Mouse (Mus musculus) kidney, postnatal 14 days (tissue): ENCODE measurements at regions not wholly inside any gene's neighbourhood (a gene's known extent, or its start where the extent isn't known, plus 50 kb on each side); places are given as distances from the start of the nearest gene placed in this dataset.

Source experiments
- DNase-seq: peaks from one replicate; pipeline ENCODE4 v3.0.0; 2022; ENCODE audit warnings: mixed read lengths

- DNase-seq, result no peak
These were observed 1039.5 kb upstream of the Ddx18 start for GRCm38 (mm10) chr1:122607309-122607708.

GRCm38 (mm10) chr1:122575954-122576353 is 1008.2 kb upstream of the Ddx18 start:
- no peak for DNase-seq

- DNase-seq, result no peak
These were observed 983.8 kb upstream of the Ddx18 start for GRCm38 (mm10) chr1:122551596-122551995.

- DNase-seq, result no peak
These were observed 941.8 kb upstream of the Ddx18 start for GRCm38 (mm10) chr1:122509580-122509979.

DNA sequence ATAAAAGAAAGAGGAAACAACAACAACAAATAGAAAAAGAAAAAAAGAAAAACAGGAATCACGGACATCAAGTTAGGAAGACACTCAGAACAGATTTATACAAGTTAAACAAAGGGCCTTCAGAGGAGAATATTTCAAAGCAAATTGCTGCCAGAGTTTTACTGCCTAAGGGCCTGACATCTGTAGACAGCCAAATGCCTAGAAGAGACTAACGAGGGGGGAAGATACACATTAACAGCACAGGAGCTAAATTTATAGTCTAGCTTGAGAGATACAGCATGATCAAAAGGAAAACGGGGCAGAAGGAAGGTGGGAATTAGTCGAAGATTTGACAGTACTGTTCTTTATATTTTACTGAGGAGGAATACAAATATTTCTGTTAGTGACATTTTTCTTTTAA is 933.9 kb upstream of the Ddx18 start:
- DNase-seq, result no peak

- DNase-seq, result no peak
These were observed 910.2 kb upstream of the Ddx18 start for GRCm38 (mm10) chr1:122478003-122478402.

GRCm38 (mm10) chr1:122463931-122464330 is 896.1 kb upstream of the Ddx18 start:
- no peak for DNase-seq

GRCm38 (mm10) chr1:122459056-122459455 is 891.3 kb upstream of the Ddx18 start:
- DNase-seq, result no peak

DNA sequence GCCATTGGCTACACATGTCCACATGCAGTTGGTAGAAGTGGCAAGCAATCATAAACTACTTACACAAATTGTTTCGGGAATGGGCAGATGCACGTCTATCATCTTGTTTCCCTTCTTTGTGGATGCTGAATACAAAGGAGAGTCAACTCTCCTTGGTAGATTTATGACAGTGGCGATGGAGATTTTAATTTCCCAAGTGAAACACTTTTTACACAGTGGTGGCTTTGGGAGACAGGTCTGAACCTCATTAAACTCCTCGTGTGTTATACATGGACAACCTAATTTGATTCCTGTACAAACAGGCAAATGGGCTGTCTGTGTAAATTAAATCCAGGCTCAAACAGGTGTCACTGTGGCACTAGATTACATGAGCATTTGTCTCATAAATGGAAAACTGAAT is 887.1 kb upstream of the Ddx18 start:
- DNase-seq, result no peak

DNA sequence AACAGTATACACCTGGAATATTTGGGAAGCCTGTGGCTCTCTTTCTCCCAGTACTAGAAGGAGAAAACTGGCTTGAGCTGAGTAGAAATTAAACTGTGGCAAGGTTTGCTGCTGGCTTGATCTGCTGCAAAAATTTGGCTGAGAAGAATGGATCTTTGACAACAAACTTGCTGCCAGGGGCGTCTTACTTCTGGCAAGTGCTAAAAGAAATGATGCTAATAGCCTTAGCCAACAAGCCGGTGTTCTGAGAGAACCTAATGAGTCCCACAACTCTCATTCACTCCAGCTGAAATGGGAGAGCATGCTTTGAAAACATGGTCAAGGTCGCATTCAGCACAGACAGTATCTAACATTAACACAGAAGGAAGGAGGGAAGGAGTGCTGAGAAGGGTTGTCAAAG is 885.8 kb upstream of the Ddx18 start:
- DNase-seq, result no peak

DNA sequence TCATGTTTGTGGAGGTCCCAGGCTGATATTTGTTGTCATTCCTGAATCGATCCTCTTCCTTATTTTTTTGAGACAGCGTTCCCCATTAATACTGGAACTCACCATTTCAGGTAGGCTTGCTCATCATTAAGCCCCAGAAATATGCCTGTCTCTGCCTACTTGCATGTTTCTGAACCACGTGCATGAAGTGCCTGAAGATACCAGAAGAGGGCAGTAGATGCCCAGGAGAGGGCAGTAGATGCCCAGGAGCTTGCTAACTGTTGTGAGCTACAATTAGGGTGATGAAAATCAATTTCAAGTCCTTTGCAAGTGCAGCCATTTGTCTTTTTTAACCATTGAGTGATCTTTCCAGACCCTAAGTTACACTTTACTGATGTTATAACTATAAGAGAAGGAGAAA is 871.6 kb upstream of the Ddx18 start:
- DNase-seq, result no peak

DNA sequence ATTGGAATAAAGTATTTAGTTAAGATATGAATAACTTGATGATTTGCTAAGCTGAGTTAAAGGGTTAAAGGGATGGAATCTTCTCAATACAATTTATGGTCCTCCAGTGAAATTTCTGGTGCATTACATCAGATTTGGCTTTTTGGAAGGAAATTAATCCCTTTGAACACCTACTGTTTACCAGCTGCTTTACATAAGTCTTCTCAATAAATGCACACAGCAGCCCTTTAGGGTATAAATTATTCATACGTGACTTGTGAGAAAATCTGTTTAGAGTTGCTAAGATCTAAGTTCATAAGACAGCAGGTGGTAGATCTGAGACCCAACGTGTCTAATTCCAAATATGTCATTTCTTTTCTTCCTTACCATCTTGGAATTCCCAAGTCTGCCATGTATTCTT is 855.7 kb upstream of the Ddx18 start:
- no peak for DNase-seq

GRCm38 (mm10) chr1:122396342-122396741 is 828.6 kb upstream of the Ddx18 start:
- DNase-seq, result no peak

- no peak for DNase-seq
These were observed 826.0 kb upstream of the Ddx18 start for GRCm38 (mm10) chr1:122393660-122394355.

GRCm38 (mm10) chr1:122357015-122357414 is 789.2 kb upstream of the Ddx18 start:
- peak; percentile 97 for DNase-seq

DNA sequence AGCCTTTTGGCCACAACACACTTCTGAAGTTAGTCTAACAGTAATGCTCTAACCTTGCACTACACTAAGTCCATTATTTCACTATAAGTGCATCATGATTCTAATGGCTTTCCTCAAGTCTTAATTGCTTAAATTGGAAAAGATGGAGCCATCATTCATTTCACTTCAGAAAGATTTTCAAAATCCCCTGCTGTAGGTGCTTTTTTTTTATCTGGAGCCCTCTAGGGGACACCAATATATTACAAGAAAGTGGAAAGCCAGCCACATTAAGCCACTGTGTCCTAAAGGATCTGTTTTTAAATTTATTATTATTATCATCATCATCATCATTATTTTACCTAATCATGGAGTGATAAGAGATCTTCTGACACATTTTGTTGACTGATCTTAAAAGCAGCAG is 783.7 kb upstream of the Ddx18 start:
- DNase-seq, result no peak

DNA sequence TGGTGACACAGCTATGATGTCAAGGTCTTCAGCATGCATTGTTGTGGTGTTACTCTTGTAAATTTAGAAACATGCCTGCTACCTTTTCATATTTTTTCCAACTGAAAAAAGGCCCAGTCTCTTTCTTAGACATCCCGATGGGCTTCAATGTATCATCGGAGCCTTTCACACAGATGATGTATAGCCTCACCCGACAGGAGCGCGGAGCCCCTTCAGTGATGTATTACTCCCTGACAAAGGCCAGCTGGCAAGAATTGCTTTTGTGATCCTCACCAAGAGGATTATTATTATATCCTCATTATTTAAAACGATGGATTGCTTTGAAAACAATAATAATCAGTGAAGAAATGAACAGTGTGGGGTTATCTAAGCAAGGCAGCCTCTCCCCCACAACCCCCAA is 765.5 kb upstream of the Ddx18 start:
- DNase-seq, result no peak

- no peak for DNase-seq
These were observed 760.5 kb upstream of the Ddx18 start for GRCm38 (mm10) chr1:122328276-122328675.
